Mouse (Mus musculus) lung, postnatal 10 days (tissue): ENCODE measurements at regions not wholly inside any gene's neighbourhood (a gene's known extent, or its start where the extent isn't known, plus 50 kb on each side); places are given as distances from the start of the nearest gene placed in this dataset.
"Not testable (repeated sequence)": the region's sequence is repeated elsewhere in the genome, so short reads cannot be mapped to it uniquely, and the experiment has no call there.

Experiments
- DNase-seq: peaks from one replicate; pipeline ENCODE4 v3.0.0; 2021

DNA sequence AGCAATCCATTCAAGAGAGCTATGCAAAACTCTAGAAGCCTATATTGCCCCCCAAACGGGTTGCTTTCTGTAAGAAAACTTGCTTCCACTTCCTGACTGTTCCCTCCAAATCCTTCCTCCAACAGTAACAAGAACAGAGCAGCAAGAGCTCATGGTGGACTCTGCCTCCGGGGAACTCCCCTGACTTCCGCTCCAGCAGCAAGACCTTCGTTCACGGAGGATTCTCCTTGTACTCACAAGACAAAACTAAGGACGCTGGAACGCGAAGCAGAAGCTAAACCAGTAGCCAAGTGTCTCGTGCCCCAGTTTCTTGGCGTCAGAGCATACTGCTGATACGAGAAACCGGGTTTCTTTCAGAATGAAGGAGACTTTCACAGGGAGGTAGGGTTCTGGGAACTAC, 50.7 kb downstream of the H2al2a start:
- no peak for DNase-seq

DNA sequence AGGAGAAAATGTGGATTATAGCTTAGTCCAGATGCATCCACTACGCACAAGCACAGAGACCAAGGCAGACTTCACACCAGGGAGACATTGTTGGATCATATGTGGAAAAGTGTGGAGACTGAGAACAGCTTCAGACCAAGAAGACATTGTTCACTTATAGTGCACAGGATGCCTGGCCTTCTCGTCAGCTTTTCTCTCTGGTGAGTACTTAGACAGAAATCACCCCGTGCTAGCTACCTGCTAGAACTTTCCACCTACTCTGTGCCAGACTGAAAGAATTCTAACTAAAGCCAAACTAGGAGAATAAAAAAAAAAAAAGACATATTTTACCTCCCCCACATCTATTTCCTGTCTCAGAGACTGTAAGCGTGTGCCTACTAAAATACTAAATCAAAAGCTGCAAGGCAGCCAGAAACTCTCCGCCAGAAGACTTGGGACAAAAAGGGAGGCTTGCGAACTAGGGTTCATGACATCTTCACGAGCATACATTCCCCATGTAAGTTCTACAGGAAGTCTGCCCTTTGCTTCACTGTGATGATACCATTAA, 51.3 kb downstream of the H2al2a start:
- no peak for DNase-seq

DNA sequence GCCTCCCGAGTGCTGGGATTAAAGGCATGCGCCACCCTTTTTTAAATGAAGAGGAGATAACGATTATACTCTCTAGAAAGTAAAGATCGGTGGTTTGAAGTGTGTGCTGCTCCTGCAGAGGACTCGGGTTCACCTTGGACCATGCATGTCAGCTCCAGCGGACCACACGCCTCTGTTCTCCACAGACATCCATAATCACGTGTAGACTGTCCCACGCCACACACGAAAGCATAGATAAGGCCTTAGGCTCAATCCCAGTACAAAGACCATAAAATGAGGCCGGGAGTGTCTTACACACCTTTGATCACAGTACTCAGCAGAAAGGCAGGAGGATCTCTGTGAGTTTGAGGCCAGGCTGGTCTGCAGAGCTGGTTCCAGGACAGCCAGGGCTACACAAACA, 53.3 kb downstream of the H2al2a start:
- DNase-seq, result no peak

DNA sequence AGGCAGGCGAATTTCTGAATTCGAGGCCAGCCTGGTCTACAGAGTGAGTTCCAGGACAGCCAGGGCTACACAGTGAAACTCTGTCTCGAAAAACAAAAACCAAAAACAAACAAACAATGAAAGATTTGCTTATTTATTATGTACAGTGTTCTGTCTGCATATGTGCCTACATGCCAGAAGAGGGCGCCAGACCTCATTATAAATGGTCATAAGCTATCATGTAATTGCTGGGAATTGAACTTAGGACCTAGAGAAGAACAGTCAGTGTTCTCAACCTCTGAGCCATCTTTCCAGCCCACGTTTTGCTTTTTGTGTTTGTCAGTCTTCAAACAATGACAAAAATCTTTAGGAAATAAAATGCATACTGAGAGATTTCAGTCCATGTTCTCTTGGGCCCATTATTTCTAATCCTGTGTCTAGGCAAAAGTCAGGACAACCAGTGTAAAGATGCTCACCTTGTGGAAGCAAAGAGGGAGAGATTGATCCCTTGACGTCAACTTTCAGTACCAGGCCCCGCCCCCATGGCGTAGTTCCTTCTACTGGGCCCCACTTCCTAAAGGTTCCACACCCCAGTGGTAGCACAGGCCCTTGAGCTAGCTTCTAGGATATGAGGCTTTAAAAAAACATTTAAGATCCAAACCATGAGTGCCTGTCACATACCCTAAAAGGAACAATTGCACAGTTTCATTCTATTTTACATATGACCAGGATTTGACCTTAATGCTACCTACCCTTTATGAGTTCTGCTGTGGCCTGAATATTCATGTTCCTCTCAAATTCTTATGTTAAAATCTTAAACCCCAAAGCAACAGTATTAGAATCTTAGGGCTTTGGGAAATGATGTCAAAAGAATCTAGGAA, 54.0 kb downstream of the H2al2a start:
- DNase-seq, result no peak

DNA sequence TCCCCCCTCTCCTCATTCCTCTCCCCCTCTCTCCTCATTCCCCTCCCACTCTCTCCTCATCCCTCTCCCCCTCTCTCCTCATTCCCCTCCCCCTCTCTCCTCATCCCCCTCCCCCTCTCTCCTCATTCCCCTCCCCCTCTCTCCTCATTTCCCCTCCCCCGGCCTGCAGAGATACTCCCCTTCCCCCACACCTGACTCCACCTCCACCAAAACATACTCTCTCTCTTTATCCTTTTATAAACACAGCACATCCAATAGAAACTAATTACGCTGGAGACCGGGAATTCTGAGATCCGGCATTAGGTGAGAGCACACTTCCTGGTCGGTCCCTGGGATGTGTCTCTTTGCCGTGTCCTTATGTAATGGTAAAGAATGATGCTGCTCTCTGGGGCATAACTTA, 54.8 kb downstream of the H2al2a start:
- DNase-seq, result no peak

DNA sequence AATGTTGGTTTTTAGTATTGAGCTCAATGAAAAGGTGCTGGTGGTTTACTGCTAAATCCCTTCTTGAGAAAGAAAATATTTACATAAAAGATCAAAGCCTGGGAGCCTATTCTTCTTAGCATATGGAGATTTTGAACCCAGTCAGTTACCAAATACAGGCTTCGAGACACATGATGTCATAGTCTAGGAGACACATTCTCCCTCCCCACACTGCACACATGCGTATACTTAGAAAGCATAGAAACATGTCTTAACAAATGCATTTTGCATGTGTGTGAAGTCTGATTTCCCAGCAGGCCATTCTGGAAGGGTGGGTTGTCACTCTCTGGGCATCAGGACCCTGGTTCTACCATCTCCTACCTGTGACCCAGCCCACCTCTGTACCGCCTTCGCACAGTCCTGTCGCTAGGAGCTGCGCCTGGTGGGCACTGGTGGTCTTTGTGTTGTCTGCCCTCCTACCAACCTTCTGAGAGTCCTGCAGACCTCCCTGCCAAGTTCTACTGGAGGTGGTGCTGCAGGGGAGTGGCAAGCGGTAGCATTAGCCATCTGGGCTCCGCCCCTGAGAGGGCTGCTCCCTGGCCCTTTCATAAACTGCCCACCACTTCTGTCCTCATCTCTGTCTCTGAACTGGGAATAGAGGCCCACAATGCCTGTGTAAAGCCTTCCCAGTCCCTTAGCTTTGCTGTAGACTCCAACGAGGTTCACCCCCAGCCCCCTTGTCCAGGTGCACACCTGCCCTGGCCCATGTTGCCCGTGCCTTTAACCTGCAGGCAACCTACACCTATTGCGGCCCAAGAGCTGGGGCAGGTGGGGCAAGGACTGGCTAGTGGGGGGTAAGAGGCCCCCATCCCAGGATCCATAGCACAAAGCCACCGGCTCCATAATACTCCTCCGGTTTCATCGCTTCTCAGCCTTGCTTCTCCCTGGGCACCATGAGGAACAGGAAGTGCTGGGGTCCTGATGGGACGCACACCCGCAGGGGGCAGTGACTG, 56.6 kb downstream of the H2al2a start:
- DNase-seq, result not testable (repeated sequence)

DNA sequence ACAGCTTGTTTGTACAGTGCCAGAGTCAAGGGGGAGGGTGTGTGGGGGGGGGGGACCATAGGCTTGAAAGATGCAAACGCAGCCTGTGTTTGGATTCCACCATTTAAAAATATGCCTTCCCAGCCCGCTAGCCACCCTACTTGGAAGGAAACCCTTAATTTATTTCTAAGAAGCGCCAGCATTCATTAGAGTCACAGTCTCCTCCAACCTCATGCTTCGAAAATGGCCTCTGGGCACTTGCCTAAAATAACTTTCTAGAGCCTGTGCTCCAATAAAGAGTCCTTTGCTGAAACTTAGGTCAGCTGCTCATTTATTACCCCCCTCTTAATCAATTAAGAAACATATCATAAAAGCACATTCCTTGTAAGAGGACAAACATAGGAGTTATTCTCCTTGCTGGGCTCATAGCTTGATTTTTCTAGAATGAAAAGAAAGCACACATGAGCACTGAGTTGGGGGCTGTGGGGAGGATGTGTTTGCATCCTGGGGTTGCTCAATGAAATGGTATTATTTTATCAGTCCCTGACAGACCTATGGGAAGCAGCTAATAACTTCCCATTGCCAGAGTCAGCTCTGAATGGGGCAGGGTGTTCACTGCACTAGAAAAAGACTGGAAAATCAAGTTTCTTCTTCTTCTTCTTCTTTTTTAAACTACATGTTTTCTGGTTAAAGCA, 57.4 kb downstream of the H2al2a start:
- no peak for DNase-seq

DNA sequence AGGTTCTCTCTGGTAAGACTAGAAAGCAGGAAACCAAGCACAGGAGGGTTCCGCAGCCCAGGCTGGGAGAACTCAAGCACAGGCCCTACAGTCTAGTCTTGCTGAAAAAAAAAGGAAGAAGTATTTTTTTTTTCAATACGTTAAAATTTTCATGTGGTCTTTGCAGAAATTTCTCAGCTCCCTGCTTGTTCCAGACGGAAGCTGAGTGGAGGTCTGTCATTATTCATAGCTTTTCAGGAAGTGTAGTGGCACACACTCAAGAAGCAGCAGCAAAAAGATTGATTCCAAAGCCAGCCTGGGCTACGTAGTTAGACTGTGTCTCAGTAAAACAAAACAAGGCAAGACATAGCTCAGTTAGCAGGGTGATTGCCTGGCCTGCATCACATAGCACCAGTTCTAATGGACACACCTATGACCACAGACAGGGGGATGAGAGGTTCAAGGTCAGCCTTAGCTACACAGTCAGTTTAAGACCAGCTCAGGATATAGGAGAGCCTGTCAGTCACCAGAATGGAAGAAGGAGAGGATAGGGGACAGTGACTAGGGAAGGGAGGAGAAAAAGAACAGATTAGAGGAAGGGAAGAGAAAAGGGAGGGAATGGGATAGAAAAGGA, 60.1 kb downstream of the H2al2a start:
- no peak for DNase-seq

DNA sequence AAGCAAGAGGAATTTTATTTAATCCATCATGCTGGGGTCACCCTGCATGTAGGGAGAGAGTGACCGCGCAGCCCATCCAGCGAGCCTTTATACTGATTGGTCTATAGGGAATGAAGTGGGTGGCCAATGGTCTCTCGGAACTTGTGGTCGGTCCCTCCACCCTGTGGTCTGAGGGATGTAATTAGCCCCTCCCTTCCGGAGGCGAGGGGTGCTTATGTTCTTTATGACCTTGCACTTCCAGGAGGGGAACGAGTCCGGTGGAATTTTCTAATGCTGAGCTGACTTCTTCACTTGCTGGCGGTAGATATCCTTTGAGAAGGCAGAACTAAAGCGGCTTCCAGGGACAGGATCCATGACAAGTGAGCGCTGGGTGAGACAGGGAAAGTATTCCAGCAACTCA, 60.8 kb downstream of the H2al2a start:
- DNase-seq, result no peak

DNA sequence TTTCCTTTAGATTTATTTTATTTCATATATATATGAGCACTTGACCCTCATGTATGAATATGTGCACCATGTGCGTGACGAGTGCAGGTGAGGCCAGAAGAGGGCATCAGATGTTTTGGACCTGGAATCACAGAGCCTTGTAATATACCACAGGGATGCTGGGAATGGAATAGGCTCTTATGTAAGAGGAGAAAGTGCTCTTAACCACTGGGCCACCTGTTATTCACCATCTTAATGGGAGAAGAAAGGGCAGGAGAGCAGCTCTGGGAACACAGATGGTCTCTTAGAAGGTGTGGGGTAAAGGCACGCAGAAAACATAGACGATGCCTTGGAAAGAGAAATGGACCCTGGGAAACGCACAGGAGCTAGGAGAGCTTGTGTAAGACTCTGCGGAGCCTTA, 61.3 kb downstream of the H2al2a start:
- DNase-seq, result no peak

DNA sequence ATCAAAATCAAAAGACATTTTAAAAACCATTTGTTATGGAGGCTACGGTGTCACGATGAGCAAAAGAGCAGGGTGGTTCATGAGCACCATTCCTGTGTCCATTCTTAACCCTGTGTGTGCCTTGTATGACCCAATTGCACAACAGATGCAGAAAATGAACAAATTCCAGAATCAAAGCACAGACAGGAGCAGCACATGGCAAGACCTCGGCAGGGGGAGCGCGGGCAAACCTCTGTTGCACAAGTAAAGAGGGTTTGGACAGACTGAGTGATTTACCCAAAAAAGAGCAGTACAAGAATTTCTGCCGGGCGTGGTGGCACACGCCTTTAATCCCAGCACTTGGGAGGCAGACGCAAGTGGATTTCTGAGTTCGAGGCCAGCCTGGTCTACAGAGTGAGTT, 62.1 kb downstream of the H2al2a start:
- DNase-seq, result no peak

DNA sequence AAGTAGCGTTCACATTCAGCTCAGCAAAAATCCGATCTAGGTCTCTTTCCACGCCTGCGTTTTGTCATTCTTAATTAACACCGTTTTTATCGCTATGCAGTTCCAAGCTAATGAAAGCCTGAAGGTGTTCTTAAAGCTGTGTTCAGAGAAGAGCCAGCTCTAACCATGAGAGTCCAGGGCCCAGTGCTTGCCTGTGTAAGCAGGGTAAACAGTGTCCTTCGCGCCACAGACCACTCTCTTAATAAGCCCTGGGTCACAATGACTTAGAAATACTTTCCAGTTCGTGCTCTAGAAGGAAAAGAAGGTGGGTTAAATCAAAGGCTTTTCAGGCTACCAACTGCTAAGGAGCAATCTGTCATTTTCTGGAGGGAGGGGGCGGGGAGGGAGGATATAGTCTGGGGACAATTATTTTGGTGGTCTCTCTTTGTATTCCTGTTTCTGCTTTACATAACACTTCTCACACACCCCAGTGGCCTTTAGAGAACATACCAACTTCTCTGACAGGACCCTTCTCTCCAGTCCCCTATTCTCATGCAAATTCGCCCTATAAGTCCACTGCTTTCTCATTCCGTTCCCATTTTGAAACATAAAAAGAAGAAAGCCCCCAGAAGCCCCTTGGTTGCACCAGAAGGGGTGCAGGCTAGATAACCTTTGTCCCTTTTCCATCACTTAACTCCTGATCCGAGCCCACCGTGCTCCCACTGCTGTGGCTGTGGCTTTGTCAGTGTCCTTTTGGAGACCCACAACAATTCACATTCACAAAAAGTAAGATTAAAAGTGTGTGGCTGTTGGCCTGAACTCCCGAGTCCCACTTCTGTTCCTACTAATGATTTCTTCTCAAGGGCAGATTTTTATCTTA, 63.6 kb downstream of the H2al2a start:
- no peak for DNase-seq

DNA sequence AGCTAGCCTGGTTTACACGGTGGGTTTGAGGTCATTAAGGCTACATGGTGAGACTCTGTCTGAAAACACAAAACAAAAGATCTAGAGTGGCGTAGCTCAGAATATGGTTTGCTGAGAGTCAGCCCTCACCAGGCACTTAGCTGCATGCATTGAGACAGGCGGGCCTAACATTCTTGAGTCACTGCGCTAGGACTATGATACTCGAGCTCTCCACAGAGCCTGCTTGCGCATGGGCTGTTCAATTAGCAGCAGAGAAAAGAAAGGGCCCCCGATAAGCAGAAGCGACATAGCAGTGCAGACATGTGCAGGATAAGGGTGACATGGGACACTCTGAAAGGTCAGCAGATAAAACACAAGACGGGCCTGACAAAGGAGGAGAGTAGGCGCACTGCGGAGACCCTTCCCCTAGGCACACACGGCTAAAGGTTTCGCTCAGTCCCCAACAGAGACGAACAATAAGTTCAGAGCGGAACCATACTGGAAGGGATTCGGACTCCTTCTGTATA, 64.3 kb downstream of the H2al2a start:
- DNase-seq, result no peak

DNA sequence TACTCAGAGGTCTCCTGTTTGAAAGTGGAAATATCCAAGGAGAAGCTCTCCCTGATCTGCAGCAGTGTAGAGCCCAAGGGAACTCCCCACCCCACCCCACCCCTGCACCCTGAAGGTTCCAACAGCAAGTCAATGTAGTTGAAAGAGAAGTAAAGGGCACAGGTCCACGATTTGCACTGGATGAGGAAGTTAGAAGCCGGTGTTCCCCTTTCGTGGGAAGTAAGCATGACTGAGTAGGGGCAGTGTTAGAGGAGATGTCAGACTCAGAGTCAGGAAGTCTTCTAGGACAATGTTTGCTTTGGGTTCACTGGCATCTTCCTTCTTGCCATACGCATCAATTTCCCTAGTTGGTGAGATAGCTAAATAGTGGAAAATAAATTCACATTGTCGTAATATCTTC, 64.9 kb downstream of the H2al2a start:
- no peak for DNase-seq

DNA sequence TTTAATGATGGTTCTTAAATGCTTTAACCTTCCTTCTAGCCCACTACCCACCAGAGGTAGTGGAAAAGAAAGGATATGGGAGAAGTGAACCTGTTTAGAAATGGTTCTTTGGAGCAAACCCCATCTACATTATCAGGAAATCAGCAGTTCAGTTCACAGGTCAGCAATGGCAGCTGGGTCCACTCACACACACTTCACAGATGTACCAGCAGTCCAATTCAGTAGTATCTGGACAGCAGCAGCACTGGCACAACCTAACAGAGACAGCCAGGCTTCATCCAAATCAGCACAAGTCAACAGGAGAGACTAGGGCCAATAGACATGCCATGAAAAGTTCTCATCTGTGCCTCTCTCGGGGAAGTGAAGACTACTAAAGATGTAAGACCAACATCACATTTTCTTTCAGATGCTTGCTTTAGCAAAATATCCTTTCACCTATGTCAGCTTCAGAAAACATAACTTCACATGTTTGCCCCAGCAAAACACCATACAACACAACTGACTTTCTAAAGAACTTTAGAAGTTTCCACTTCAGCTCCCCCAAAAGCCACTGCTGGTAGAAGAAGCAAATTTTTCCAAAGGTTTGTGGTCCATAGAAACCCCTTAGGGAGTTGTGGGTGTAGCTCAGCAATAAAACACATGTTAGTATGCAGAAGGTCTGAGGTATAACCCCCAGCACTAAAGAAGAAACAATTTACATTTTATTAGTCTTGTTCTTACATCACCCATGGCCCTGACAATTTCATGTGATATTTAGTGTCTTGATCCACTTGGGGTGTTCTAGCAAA, 77.7 kb downstream of the H2al2a start:
- peak; percentile 28 for DNase-seq

DNA sequence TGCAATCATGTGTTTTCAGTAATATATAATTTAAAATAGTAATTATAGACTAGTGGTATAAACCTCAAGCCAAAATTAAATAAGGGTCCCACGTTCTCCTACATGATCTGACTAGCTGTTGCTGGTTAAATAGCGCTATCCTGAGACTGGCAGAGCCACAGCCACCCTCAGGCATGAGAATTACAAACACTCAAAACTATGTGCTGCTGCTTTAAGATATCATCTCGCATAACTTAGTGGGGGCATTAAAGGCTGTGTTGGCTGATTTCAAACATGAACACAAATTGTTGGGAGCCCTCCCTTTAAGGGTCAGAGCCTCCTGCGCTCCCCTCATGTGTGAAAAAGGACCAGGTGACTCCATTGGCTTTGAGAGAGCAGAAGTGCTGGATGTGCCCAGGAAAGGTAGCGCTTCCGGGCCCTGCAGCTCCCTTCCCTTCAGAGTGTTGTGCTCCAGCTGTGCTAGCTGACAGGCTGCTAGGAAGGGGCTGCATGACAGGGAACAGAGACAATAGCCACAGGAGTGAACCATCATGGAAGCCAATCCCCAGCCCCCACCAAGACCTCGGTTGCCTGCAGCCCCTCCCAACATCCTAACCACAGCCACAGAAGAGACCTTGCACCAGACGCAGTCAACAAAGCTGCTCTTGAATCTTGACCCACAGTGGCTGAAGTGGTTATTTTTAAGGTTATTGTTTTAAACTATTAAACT, 79.4 kb downstream of the H2al2a start:
- DNase-seq, result no peak

DNA sequence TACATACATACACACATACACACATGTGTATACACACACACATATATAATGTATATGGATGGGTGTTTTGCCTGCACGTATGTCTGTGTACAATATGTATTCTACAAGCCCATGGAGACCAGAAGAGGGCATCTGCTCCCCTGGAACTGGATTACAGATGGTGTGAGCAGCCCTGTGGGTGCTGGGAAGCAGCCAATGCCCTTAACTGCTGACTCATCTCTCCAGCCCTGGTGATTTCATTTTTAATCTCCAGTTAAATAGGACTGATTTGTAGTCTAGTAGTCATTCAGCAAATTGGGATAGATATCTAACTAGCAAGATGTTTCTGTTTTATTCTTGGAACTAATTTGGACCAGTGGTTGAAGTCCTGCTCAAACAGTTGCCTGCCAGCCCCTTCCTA, 94.1 kb downstream of the H2al2a start:
- no peak for DNase-seq

DNA sequence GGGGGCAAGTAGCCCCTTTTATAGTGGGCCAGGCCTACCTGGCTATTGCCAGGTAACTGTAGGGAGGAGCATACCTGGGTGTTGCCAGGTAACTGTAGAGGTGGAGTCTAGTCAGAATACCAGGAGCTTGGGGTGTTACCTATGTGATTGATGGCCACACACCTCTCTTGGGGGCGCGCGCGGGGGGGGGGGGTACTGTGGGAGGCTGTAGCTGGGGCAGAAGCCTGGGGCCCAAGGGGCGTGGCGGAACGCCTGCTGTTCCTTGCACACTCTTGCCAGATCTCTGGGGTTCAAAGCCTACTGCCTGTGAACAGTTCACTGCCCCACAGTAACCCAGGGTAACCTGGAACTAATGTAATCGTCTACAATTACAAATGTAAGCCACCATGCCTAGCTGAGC, 96.6 kb downstream of the H2al2a start:
- DNase-seq, result no peak

DNA sequence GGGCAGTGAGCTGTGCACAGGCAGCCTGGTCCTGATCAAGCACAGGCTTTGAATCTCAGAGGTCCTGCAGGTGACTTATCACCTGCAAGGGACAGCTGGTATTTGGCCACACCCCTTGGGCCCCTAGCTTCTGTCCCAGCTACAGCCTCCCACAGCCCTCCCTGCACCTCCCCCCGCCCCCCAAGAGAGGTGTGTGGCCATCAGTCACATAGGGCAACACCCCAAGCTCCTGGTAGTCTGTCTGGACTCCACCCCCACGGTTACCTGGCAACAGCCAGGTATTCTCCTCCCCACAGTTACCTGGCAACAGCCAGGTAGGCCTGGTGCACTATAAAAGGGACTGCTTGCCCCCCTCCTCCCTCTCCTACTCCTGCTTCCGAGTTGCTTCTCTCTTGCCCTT, 98.0 kb downstream of the H2al2a start:
- no peak for DNase-seq

DNA sequence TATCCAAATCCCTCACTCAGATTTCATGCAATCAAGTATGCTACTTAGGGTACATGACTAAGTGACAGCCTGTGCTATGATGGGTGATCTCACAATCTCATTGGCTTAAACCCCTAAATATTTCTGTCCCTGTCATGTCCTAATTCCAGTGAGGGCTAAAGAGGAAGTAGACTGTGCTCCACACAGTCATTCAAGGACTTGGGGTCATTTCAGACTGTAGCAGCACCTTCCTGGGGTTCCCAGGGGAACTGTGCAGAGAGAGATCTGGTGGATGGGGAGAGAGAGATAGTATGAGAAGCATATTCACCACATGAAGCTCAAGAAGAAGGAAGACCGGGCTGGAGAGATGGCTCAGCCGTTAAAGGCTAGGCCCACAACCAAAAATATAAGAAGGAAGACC, 100.7 kb downstream of the H2al2a start:
- DNase-seq, result no peak
